Comparison of ENCODE assay signal across 12 mouse cellular contexts in the genomic region with DNA sequence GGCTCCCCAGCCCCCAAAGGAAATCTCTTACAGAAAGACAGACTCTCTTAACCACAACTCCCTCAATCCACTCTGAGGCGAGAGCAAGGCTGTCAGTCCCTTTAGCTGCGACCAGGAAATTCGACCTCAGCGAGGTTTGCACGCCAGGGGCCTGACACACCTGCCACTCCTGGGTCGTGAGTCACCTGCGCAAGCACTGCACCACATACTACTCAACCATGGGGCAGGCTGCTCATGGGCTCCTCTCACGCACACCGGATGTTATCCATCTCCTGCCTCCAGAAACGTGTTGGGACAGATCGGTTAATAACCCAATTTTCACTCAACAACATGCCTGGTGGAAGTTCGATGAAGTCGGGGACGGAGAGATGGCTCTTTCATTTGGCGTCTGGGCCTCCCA.
DNase-seq lines count a peak whose midpoint lies in the region; ATAC-seq lines count a peak whose summit lies in the region.
"Had no signal": no experiment of that assay in that cellular context is flagged by ENCODE, and none has a peak within 500 bp of the region (broad histone marks: within the 10 kb centered on the region; RNA-seq: fewer than 3 reads in every experiment).

No protein-coding gene starts in this region.

- H3K4me1 ChIP-seq in kidney, embryonic 15.5 days = peaks cover 41% of the 10 kb centered on the region
- peaks cover 8% of the 10 kb centered on the region for H3K4me1 ChIP-seq in embryonic facial prominence, embryonic 14.5 days (ENCODE audit: control insufficient read depth, insufficient read depth, low read length)
- H3K4me1 ChIP-seq in hindbrain, embryonic 13.5 days (replicated peaks) = peaks cover 51% of the 10 kb centered on the region
- H3K4me1 ChIP-seq in midbrain, embryonic 15.5 days = peaks cover 14% of the 10 kb centered on the region

- 75% methylated on average over 15 of the region's 15 CpGs for WGBS in kidney, embryonic 15.5 days
- WGBS in embryonic facial prominence, embryonic 14.5 days = 63% methylated on average over 15 of the region's 15 CpGs
- 75% methylated on average over 15 of the region's 15 CpGs for WGBS in hindbrain, embryonic 13.5 days
- 89% methylated on average over 15 of the region's 15 CpGs for WGBS in midbrain, embryonic 15.5 days

- no peak overlapping the region for H3K9ac ChIP-seq in kidney, embryonic 15.5 days
- no peak overlapping the region for H3K9ac ChIP-seq in embryonic facial prominence, embryonic 14.5 days (ENCODE audit: low read depth, low read length)
- H3K9ac ChIP-seq in hindbrain, embryonic 13.5 days = peak overlapping the region; percentile 93
- H3K9ac ChIP-seq in midbrain, embryonic 15.5 days = no peak overlapping the region

- ATAC-seq in kidney, embryonic 15.5 days (replicated peaks; ENCODE audit: low FRiP score) = no peak
- no peak for ATAC-seq in embryonic facial prominence, embryonic 14.5 days (ENCODE audit: low read depth)
- no peak for ATAC-seq in hindbrain, embryonic 13.5 days (ENCODE audit: low FRiP score)
- no peak for ATAC-seq in midbrain, embryonic 15.5 days (replicated peaks)

- no peak for DNase-seq in kidney, postnatal 14 days
- no peak for DNase-seq in embryonic facial prominence, embryonic 14.5 days (ENCODE audit: low spot score)
- DNase-seq in thymus, postnatal 10 days (ENCODE audit: low spot score in 2 of 2) = no peak
- DNase-seq in right cerebral cortex, postnatal 36 days (ENCODE audit: low spot score in 2 of 2) = no peak
- no peak for DNase-seq in c-Kit-positive CD71-positive TER-119-positive erythroid progenitor cells, embryonic 14.5 days (ENCODE audit: low spot score)
- DNase-seq: adrenal gland, adult 2 months; gastrocnemius, adult 2 months; heart, postnatal 14 days had no signal

- peaks cover 8% of the 10 kb centered on the region; the same call in 1 of the 2 replicates for H3K27me3 ChIP-seq in kidney, embryonic 15.5 days
- H3K27me3 ChIP-seq in embryonic facial prominence, embryonic 14.5 days (replicated peaks; ENCODE audit: control insufficient read depth, insufficient read depth, low read length) = peaks cover 8% of the 10 kb centered on the region; the same call in 1 of the 2 replicates
- H3K27me3 ChIP-seq in hindbrain, embryonic 13.5 days = 0 out of 2 replicates have a peak, but pooled peaks cover 3% of the 10 kb centered on the region
- H3K27me3 ChIP-seq in midbrain, embryonic 15.5 days (replicated peaks) = peaks cover 5% of the 10 kb centered on the region

- H3K36me3 ChIP-seq in kidney, embryonic 15.5 days = no peaks in the 10 kb centered on the region
- H3K36me3 ChIP-seq in embryonic facial prominence, embryonic 14.5 days (ENCODE audit: control insufficient read depth, insufficient read depth, low read length) = no peaks in the 10 kb centered on the region
- H3K36me3 ChIP-seq in hindbrain, embryonic 13.5 days = no peaks in the 10 kb centered on the region
- H3K36me3 ChIP-seq in midbrain, embryonic 15.5 days (replicated peaks) = no peaks in the 10 kb centered on the region

- H3K27ac ChIP-seq in kidney, embryonic 15.5 days = no peak overlapping the region
- H3K27ac ChIP-seq in embryonic facial prominence, embryonic 14.5 days (replicated peaks; ENCODE audit: low read depth, low read length) = no peak overlapping the region
- H3K27ac ChIP-seq in hindbrain, embryonic 13.5 days = no peak overlapping the region
- H3K27ac ChIP-seq in midbrain, embryonic 15.5 days = no peak overlapping the region
- H3K27ac ChIP-seq: gastrocnemius, adult 2 months; macrophage had no signal

- H3K4me2 ChIP-seq in kidney, embryonic 15.5 days = 0 out of 2 replicates have a peak overlapping the region, but pooled peaks have one; percentile 2
- peak overlapping the region; percentile 97 for H3K4me2 ChIP-seq in embryonic facial prominence, embryonic 14.5 days (ENCODE audit: low read depth, low read length)
- peak overlapping the region; percentile 72 for H3K4me2 ChIP-seq in hindbrain, embryonic 13.5 days
- peak overlapping the region; percentile 72 for H3K4me2 ChIP-seq in midbrain, embryonic 15.5 days

- H3K9me3 ChIP-seq in kidney, embryonic 15.5 days (replicated peaks) = no peaks in the 10 kb centered on the region
- no peaks in the 10 kb centered on the region for H3K9me3 ChIP-seq in embryonic facial prominence, embryonic 14.5 days (ENCODE audit: control insufficient read depth, low read length)
- no peaks in the 10 kb centered on the region for H3K9me3 ChIP-seq in hindbrain, embryonic 13.5 days
- no peaks in the 10 kb centered on the region for H3K9me3 ChIP-seq in midbrain, embryonic 15.5 days

- no peak overlapping the region for H3K4me3 ChIP-seq in kidney, embryonic 15.5 days (replicated peaks)
- H3K4me3 ChIP-seq in embryonic facial prominence, embryonic 14.5 days (ENCODE audit: low read depth, low read length) = peak overlapping the region; percentile 69; the same call in 1 of the 2 replicates
- H3K4me3 ChIP-seq in hindbrain, embryonic 13.5 days = peak overlapping the region; percentile 78; the same call in 1 of the 2 replicates
- H3K4me3 ChIP-seq in midbrain, embryonic 15.5 days = peak overlapping the region; percentile 73; the same call in 1 of the 2 replicates
- H3K4me3 ChIP-seq: gastrocnemius, adult 2 months had no signal

Comparison
In these comparisons a context has a peak if more than half of its experiments do, and no peak if none do; other contexts are left out.
1. H3K4me2 ChIP-seq: peak in every context shown above with its lines; median percentile 97 in embryonic facial prominence, embryonic 14.5 days; 72 in hindbrain, embryonic 13.5 days; 72 in midbrain, embryonic 15.5 days; 2 in kidney, embryonic 15.5 days.